Mouse (Mus musculus) heart, postnatal 0 days (tissue): ENCODE results near the gene Bcl9. TPM values are rescaled to one million over a fixed set of nuclear protein-coding genes. Genes with fewer than 3 reads are reported as not detected.
A peak's percentile ranks its signal among the peaks of the same experiment; 100 is the strongest.

Experiments used
- ATAC-seq: fragments of 200-750 bp; cut with Nextera tagmentation; 2 replicates; pipeline ENCODE4 v1.8.0; 2017; ENCODE audit warnings: low read depth, moderate number of reproducible peaks, moderate library complexity; ENCODE audit not compliant: insufficient read depth
- DNase-seq: peaks from one replicate; pipeline ENCODE4 v3.0.0-alpha.2; 2016; ENCODE audit warnings: low spot score
- H3K27ac ChIP-seq: fragments of 300-500 bp; sonication (generic); 2 replicates; pipeline ENCODE4 v1.5.1; 2014; ENCODE audit warnings: low read depth, mild to moderate bottlenecking
- H3K27me3 ChIP-seq: fragments of 300-500 bp; sonication (generic); 2 replicates; pipeline ENCODE4 v1.6.1; 2014; ENCODE audit warnings: low read length, mixed read lengths; ENCODE audit not compliant: control insufficient read depth, insufficient read depth
- H3K36me3 ChIP-seq: fragments of 300-500 bp; sonication (generic); replicated peaks from 2 replicates; pipeline ENCODE4 v1.6.1; 2014; ENCODE audit warnings: low read length, mixed read lengths; ENCODE audit not compliant: control insufficient read depth, insufficient read depth
- H3K4me1 ChIP-seq: fragments of 300-500 bp; sonication (generic); 2 replicates; pipeline ENCODE4 v1.6.1; 2014; ENCODE audit warnings: antibody characterized with exemption; ENCODE audit not compliant: control insufficient read depth, insufficient read depth
- H3K4me2 ChIP-seq: fragments of 300-500 bp; sonication (generic); 2 replicates; pipeline ENCODE4 v1.6.1; 2014; ENCODE audit warnings: low read depth, mild to moderate bottlenecking, low read length, moderate library complexity
- H3K4me3 ChIP-seq: fragments of 300-500 bp; sonication (generic); 2 replicates; pipeline ENCODE4 v1.5.1; 2014; ENCODE audit warnings: low read depth, low read length
- H3K9ac ChIP-seq: fragments of 300-500 bp; sonication (generic); replicated peaks from 2 replicates; pipeline ENCODE4 v1.6.1; 2014; ENCODE audit warnings: low read depth, low read length, mixed read lengths
- H3K9me3 ChIP-seq: fragments of 300-500 bp; sonication (generic); replicated peaks from 2 replicates; pipeline ENCODE4 v1.6.1; 2016; ENCODE audit warnings: low read length; ENCODE audit not compliant: control insufficient read depth
- CTCF ChIP-seq: IDR thresholded peaks from 2 replicates; pipeline ENCODE4 v1.5.1; 2016; ENCODE audit warnings: antibody characterized with exemption, control low read depth, low read depth
- EP300 ChIP-seq: IDR thresholded peaks from 2 replicates; pipeline ENCODE4 v1.6.1; 2016; ENCODE audit warnings: antibody characterized with exemption, low read depth
- WGBS: fragments of 180-500 bp; shearing (Covaris S2); extraction: QIAGEN DNeasy Blood & Tissue Kit; methylation state at CpG from one replicate; pipeline ENCODE4 v1.1.7; 2014; 5-methylcytosine and 5-hydroxymethylcytosine counted together
- polyA plus RNA-seq: library from polyadenylated mRNA; unstranded; fragments of >200 nt; fragmentation: Nextera tagmentation; extraction: Ambion mirVana; gene quantifications from 2 replicates; pipeline ENCODE4 v1.2.1, GENCODE M21; 2015
- total RNA-seq: library from RNA; depleted of rRNA; stranded (reverse); fragments of >200 nt; gene quantifications from 2 replicates; pipeline ENCODE4 v1.2.3, GENCODE M21; 2014; ENCODE audit warnings: low replicate concordance; rRNA removed

Bcl9 gene
- total RNA-seq, result 15.7 and 24.7 TPM in 2 replicates
- polyA plus RNA-seq, result 22.7 TPM in 2 replicates

- H3K9ac ChIP-seq, result peak within 1 kb of the TSS; percentile 85
- H3K27me3 ChIP-seq, result no peaks in the 10 kb centered on the region
- under 1% methylated on average over 21 of the region's 21 CpGs for WGBS
- ATAC-seq (peak; percentile 77), DNase-seq (peak; percentile 89)
- H3K9me3 ChIP-seq, result 0 out of 2 replicates have a peak, but pooled peaks cover 6% of the 10 kb centered on the region
- peak within 1 kb of the TSS; percentile 91 for H3K27ac ChIP-seq
- H3K4me1 ChIP-seq, result peaks cover 13% of the 10 kb centered on the region; the same call in 1 of the 2 replicates
- peak within 1 kb of the TSS; percentile 79 for H3K4me3 ChIP-seq
- H3K4me2 ChIP-seq, result peak within 1 kb of the TSS; percentile 62
- H3K36me3 ChIP-seq, result no peaks in the 10 kb centered on the region
- peak; percentile 65; the same call in 1 of the 2 replicates for TF ChIP-seq EP300
- TF ChIP-seq CTCF, result no peak
Observed at GRCm38 (mm10) chr3:97297553-97298432, at the start of gene Bcl9. TSS of gene Bcl9 (minus strand) at chr3:97297917.

- DNase-seq, result no peak
- TF ChIP-seq EP300 (no peak), CTCF (no peak)
- Histone ChIP-seq H3K4me2 (no peak overlapping the region), H3K9ac (no peak overlapping the region), H3K4me3 (no peak overlapping the region), H3K27me3 (no peaks in the 10 kb centered on the region), H3K9me3 (no peaks in the 10 kb centered on the region), H3K36me3 (no peaks in the 10 kb centered on the region), H3K4me1 (0 out of 2 replicates have a peak, but pooled peaks cover 9% of the 10 kb centered on the region), H3K27ac (no peak overlapping the region)
- ATAC-seq, result no peak
- WGBS, result 63% methylated on average over 5 of the region's 5 CpGs
Observed at GRCm38 (mm10) chr3:97339193-97339576, 41.5 kb upstream of the Bcl9 start.

GRCm38 (mm10) chr3:97338522-97339192 is 40.9 kb upstream of the Bcl9 start:
- ATAC-seq (peak; percentile 78), DNase-seq (peak; percentile 80)
- Histone ChIP-seq H3K36me3 (no peaks in the 10 kb centered on the region), H3K9me3 (no peaks in the 10 kb centered on the region), H3K27ac (no peak overlapping the region), H3K9ac (no peak overlapping the region), H3K4me1 (0 out of 2 replicates have a peak, but pooled peaks cover 9% of the 10 kb centered on the region), H3K27me3 (no peaks in the 10 kb centered on the region), H3K4me2 (no peak overlapping the region), H3K4me3 (no peak overlapping the region)
- WGBS, result 24% methylated on average over 13 of the region's 13 CpGs
- TF ChIP-seq CTCF (peak; percentile 99), EP300 (no peak)

GRCm38 (mm10) chr3:97337306-97337705 is 39.6 kb upstream of the Bcl9 start:
- TF ChIP-seq CTCF, result no peak
- no peak for TF ChIP-seq EP300
- peak; percentile 80 for ATAC-seq

GRCm38 (mm10) chr3:97336331-97336730 is 38.6 kb upstream of the Bcl9 start:
- WGBS, result 82% methylated on average over 4 of the region's 4 CpGs
- ATAC-seq, result no peak
- DNase-seq, result no peak
- Histone ChIP-seq H3K36me3 (no peaks in the 10 kb centered on the region), H3K27me3 (no peaks in the 10 kb centered on the region), H3K4me2 (no peak overlapping the region), H3K4me1 (0 out of 2 replicates have a peak, but pooled peaks cover 9% of the 10 kb centered on the region), H3K4me3 (no peak overlapping the region), H3K9me3 (no peaks in the 10 kb centered on the region), H3K9ac (no peak overlapping the region), H3K27ac (no peak overlapping the region)
- no peak for TF ChIP-seq EP300
- TF ChIP-seq CTCF, result no peak

More at GRCm38 (mm10) chr3:97337306-97337705, 39.6 kb upstream of the Bcl9 start:
- H3K4me1 ChIP-seq, result 0 out of 2 replicates have a peak, but pooled peaks cover 9% of the 10 kb centered on the region
- H3K27me3 ChIP-seq, result no peaks in the 10 kb centered on the region
- H3K9me3 ChIP-seq, result no peaks in the 10 kb centered on the region
- H3K4me3 ChIP-seq, result peak overlapping the region; percentile 0; the same call in 1 of the 2 replicates
- peak overlapping the region; percentile 32 for H3K4me2 ChIP-seq
- DNase-seq, result peak; percentile 78
- H3K9ac ChIP-seq, result no peak overlapping the region
- H3K27ac ChIP-seq, result no peak overlapping the region
- 4% methylated on average over 11 of the region's 11 CpGs for WGBS
- no peaks in the 10 kb centered on the region for H3K36me3 ChIP-seq
